Mouse (Mus musculus): ENCODE data around the gene Bcar3. TPM values are rescaled to one million over a fixed set of nuclear protein-coding genes. Genes with fewer than 3 reads are reported as not detected.

Bcar3 gene
- total and polyA plus RNA-seq, 3 experiments, result 47.4 to 61.2 (median 52.0) TPM

DNA sequence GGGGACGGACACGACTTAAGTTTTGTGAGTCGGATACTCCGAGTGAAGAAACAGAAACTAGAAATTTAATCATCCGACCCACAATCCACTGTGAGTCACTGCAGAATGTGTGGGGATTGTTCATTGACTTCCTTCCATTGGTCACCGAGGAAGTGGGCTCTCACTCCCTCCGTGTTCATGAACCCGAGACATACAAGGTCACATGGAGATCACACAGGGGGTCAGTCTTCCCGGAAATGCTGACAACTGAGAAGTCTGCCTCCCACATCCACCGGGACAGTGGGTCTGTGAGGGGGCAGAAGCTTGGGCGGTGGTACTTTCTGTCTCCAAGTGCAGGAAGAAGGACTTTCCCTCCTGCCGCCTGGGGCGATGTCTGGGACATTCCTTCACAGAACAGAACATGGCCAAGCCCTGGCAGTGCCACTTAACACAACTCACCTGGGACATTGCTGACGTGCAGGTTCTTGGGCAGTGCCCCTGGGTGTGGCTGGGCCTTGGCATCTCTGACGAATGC, 114.9 kb downstream of the Bcar3 start (continued):
- TF ChIP-seq KAT2A (IDR thresholded peaks at IDR 0.05; ENCODE audit: insufficient replicate concordance, low read length) (no peak), SIN3A (IDR thresholded peaks at IDR 0.05; ENCODE audit: low read length) (peak; percentile 72)

DNA sequence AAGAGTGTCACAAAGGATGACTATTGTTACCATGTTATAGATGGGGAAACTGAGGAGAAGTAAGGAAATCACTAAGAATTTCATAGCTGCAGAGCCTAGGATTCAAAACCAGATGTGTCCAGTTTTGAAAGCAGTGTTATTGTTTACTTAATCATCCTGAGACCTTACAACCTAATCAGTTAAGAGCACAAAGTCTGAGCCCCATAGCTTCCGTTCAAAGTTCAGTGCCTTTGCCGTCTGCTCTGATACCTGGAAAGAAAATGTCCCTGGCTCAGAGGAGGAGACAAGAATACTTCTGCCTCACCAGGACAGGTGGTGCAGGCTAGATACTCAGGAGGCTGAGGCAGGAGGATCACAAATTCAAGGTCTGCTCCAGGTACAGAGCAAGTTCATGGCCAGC, 117.7 kb downstream of the Bcar3 start:
- Histone ChIP-seq H3K9me3 (replicated peaks; ENCODE audit: low read length) (no peaks in the 10 kb centered on the region), H3K27ac (ENCODE audit: insufficient read depth, low read depth) (no peak overlapping the region), H3K9ac (ENCODE audit: insufficient read depth, low read depth) (no peak overlapping the region), H3K4me3 (replicated peaks in 1 of 3; ENCODE audit: low read depth in 2 of 3, low read length in 2 of 3, poor library complexity in 1 of 3) (no peak overlapping the region), H3K79me2 (replicated peaks; ENCODE audit: control insufficient read depth, extremely low read depth, insufficient read depth, poor library complexity, severe bottlenecking) (no peaks in the 10 kb centered on the region), H3K27me3 (replicated peaks) (no peaks in the 10 kb centered on the region), H3K4me2 (ENCODE audit: insufficient read depth, low read depth, poor library complexity, severe bottlenecking) (no peak overlapping the region), H3K4me1 (ENCODE audit: control insufficient read depth in 1 of 2, insufficient read depth in 2 of 2) (peaks cover 22 to 57% of the 10 kb centered on the region in 2 experiments), H3K36me3 (replicated peaks in 1 of 2; ENCODE audit: control insufficient read depth in 1 of 2, insufficient read depth in 1 of 2, low read length in 1 of 2) (no peaks in the 10 kb centered on the region)
- in situ Hi-C loops (cut with MboI; ENCODE audit: low pct_ligation_motif_present, low pct_unique_long_range_greater_than_20kb, low sequenced_read_pairs), result no loop called here
- TF ChIP-seq MYC (IDR thresholded peaks at IDR 0.05; ENCODE audit: low read depth, low read length) (no peak), HCFC1 (IDR thresholded peaks at IDR 0.05; ENCODE audit: low read depth, low read length) (no peak), BHLHE40 (IDR thresholded peaks at IDR 0.05; ENCODE audit: low read depth, low read length) (no peak), MAZ (IDR thresholded peaks at IDR 0.05; ENCODE audit: low read depth, low read length) (no peak), USF2 (conservative IDR thresholded peaks at IDR 0.05; ENCODE audit: low read depth, low read length) (no peak), SIN3A (IDR thresholded peaks at IDR 0.05; ENCODE audit: low read length) (no peak), MAX (IDR thresholded peaks at IDR 0.05; ENCODE audit: low read length) (no peak), UBTF (IDR thresholded peaks at IDR 0.05; ENCODE audit: low read depth, low read length) (no peak), ZC3H11A (IDR thresholded peaks at IDR 0.05; ENCODE audit: low read depth, low read length) (no peak), TBP (conservative IDR thresholded peaks at IDR 0.05; ENCODE audit: low read depth, low read length) (no peak), USF1 (IDR thresholded peaks at IDR 0.05; ENCODE audit: low read depth, low read length) (no peak), EP300 (IDR thresholded peaks at IDR 0.05; ENCODE audit: low read length) (no peak)
- dilution Hi-C loops (cut with MboI; ENCODE audit: extremely low pct_ligation_motif_present, extremely low pct_unique_long_range_greater_than_20kb, low sequenced_read_pairs), result no loop called here
- no peak for DNase-seq (ENCODE audit: extremely low read depth)

DNA sequence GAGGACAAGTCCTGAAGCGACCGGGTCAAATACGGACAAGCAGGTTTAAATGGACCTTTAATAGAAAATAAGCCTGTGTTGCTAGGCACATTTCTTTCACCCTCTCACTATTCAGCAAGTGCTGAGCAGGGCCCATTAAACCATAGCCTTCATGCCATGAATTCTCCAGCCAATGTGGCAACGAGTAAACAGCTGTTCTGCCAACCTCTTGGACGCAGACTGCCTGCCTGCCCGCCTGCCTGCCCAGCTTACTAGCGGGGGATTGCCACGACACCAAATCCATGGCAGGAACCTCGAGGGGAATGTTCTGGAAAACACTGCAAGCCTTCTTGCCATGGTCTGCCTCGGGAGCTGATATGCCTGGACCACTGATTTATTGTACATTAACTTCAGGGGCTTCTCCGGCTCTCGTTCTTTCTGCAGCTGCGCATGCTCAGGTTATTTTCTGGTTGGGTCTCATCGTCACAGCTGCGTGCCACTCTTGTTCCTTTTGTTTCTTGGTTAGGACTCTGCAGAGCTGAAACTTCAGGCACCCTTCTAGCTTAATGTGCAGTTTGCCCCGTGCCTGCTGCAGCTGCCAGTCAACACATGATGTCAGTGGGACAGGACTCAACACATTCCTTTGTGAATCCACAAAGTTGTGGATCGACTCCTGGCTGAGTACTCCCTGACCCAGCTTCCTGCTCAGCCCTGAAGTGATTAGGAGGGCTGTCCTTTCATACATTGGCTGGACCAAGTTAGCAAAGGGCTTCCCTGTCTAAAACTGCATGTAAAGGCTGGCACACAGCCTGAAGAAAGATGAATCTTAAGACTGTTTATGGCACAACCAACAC, 120.0 kb downstream of the Bcar3 start:
- no peaks in the 10 kb centered on the region for H3K27me3 ChIP-seq (replicated peaks)
- no peak overlapping the region for H3K27ac ChIP-seq (ENCODE audit: insufficient read depth, low read depth)
- H3K4me3 ChIP-seq (replicated peaks in 1 of 3; ENCODE audit: low read depth in 2 of 3, low read length in 2 of 3, poor library complexity in 1 of 3), result no peak overlapping the region
- H3K4me2 ChIP-seq (ENCODE audit: insufficient read depth, low read depth, poor library complexity, severe bottlenecking), result no peak overlapping the region
- in situ Hi-C loops (cut with MboI; ENCODE audit: low pct_ligation_motif_present, low pct_unique_long_range_greater_than_20kb, low sequenced_read_pairs), result no loop called here
- no peaks in the 10 kb centered on the region for H3K79me2 ChIP-seq (replicated peaks; ENCODE audit: control insufficient read depth, extremely low read depth, insufficient read depth, poor library complexity, severe bottlenecking)
- DNase-seq (ENCODE audit: extremely low read depth), result no peak
- no peaks in the 10 kb centered on the region for H3K36me3 ChIP-seq (replicated peaks in 1 of 2; ENCODE audit: control insufficient read depth in 1 of 2, insufficient read depth in 1 of 2, low read length in 1 of 2)
- no peak overlapping the region for H3K9ac ChIP-seq (ENCODE audit: insufficient read depth, low read depth)
- TF ChIP-seq USF2 (conservative IDR thresholded peaks at IDR 0.05; ENCODE audit: low read depth, low read length), result no peak
- TF ChIP-seq NRF1 (IDR thresholded peaks at IDR 0.05; ENCODE audit: low read depth, low read length), result 0 out of 2 replicates have a peak, but pooled peaks have one; percentile 42
- no peak for TF ChIP-seq UBTF (IDR thresholded peaks at IDR 0.05; ENCODE audit: low read depth, low read length)
- peaks cover 8 to 53% of the 10 kb centered on the region in 2 experiments for H3K4me1 ChIP-seq (ENCODE audit: control insufficient read depth in 1 of 2, insufficient read depth in 2 of 2)
- H3K9me3 ChIP-seq (replicated peaks; ENCODE audit: low read length), result no peaks in the 10 kb centered on the region
- dilution Hi-C loops (cut with MboI; ENCODE audit: extremely low pct_ligation_motif_present, extremely low pct_unique_long_range_greater_than_20kb, low sequenced_read_pairs), result no loop called here
